Mouse (Mus musculus) urinary bladder, postnatal 14 days (tissue): ENCODE results near the gene Map1b.
A peak's percentile ranks its signal among the peaks of the same experiment; 100 is the strongest.

Source experiments
- DNase-seq: peaks from one replicate; pipeline ENCODE4 v3.0.0; 2021; ENCODE audit warnings: low spot score

Map1b gene

DNA sequence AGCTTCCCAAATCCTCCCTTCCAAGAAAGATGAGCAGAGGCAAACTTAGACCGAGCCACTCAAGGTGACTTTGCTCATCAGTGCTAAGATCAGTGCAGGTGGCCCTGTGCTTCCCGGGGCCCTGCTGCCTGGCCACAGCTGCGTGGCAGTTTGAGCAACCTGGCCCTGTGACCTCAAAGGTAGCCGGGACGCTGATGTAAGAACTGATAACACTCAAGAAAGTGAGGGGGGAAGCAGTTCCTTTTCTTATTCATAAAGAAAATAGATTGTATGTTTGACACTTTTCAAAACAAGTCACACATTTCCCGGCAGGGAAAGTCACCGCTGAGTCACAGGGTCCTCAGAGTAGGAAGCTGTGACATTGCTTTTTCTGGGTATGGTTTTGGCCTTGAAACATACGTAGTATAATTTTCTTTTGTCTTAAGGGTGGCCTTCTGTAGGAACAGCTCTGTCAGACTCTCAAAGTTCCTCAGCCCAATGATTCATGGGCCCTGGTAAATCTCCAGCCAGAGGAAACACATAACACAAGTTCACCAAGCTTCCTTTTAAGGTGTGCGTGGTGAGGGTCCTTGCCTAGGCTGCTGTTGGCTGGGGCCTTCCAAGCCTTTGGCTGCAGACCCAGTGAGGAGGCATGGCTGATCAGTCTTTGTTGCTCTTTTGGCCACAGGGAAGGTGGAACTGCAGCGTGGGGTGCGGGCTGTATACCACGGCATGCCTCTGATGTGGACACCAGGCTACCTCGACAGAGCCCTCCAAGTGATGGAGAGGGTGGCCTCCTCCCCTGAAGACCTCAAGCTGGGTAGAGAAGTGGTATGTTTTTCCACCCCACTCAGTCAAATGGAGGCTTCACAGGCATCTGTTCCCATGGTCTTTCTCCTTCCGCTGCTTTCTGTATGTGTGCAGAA, 105.5 kb downstream of the Map1b start:
- no peak for DNase-seq

DNA sequence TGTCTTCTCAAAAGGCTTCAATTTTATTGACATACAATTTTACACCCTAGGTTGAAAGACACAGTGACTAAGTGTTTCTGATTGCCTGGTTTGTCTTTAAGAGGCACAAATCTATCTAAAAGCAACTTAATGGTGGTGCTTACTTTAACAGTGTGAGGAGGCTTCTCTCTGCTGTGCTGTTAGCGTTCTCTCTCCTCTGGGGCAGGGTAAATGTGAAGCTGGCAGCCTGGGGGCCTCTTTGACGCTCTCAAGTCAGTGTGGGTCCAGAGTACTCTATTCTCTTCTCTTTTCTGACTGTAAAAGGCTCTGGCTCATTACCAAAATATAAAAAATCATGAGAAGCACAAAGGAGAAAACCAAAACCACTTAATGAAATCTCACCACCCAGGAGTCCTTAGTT, 107.1 kb downstream of the Map1b start:
- DNase-seq: no peak

DNA sequence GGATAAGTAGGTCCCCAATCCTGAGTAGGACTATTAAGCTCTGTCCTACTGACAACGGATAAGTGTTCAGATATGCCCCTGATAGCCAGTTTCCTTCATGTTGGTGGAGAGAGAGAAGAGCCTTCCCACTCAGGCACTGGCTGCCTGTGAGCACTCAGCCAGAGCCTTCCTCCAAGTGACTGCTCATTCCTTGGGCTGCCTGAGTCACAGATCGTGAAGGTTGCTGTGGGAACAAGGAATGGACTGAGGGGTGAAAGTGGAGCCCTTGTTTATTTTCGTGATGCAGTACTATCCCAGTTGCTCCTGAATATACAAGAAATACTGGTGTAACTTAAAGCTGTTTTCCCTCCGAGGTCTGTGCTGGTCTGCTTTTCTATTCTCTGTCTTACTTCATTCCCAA, 117.0 kb downstream of the Map1b start:
- no peak for DNase-seq

DNA sequence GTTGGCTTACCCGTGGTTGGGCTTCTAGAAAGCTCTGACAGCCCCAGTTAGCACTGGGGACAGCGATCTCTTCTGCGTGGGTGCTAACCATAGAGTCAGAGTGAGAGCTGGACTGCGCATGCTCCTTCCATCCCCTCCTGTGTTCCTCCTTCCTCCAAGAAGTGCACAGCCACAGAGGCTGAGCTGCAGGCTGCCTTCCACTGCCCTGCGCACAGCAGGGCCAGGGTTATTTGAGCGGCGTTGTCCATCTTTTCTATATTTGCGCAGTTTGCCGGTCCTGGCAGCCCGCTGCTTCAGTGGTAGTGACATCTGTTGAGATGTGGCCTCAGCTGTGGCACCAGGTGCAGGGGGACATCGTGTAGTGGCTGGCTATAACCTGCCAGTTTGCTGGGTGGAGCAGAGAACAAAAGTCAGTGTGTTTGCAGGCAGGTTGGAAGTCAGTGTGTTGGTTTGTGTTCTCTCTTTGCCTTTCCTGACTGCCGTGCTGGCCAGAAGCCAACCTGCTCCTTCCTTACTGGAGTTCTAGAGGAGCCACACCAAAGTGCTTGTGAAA, 118.1 kb downstream of the Map1b start:
- peak; percentile 52 for DNase-seq

DNA sequence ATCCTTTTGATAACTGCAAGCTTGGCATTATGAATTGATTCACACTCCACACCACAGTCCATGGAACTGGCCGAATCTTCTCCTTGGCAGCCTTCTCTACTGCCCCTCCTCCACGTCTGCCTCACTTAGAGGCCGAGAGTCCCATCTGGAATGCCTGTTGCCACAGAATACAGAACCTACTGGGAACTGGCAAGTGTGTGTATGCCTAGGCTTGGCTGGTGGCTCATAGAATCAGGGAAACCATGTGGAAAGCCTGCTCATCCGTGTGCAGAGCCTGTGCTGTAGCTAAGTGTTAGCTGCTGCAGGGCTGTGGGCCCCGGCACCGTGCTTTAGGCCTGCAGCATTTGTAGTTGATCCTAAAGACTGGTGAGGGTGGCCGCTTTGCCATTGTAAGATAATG, 119.1 kb downstream of the Map1b start:
- DNase-seq: no peak

DNA sequence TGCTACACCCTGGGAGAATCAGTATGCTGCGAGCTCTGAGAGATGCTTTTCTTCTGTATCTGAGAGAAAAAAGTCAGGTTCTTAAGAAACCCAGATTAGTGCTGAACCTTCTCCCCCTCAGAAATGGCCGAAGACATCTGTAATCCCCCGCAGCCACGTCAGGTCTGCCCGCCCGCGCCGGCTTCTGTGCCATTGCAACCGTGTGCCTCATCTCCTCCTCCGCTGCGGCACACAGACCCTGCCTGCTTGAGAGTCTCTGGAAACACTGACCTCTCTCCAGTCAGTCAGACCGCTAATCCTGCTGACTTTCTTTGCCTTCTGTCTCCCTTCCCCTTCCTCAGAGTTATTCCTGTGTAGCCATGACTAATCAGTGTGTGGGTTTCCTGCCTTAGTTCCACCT, 120.8 kb downstream of the Map1b start:
- DNase-seq: no peak

DNA sequence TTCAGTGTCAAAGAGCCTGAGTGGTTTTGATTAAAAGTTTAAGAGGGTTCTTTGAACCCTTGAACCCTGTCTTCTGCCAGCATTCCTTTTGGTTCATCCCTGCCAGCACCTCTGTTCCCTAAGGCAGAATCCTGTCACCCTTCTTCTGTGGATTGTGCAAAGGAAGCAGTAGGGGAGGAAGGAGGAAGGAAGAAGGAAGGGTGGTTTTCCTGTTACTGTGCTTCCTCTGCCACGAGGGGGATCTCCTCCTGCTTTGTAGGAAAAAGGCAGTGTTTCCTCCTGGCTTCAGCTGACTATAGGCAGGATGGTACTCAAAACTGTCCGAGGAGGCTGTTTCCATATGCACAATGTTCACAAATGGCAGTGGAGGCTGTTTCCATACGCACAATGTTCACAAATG, 121.6 kb downstream of the Map1b start:
- no peak for DNase-seq

DNA sequence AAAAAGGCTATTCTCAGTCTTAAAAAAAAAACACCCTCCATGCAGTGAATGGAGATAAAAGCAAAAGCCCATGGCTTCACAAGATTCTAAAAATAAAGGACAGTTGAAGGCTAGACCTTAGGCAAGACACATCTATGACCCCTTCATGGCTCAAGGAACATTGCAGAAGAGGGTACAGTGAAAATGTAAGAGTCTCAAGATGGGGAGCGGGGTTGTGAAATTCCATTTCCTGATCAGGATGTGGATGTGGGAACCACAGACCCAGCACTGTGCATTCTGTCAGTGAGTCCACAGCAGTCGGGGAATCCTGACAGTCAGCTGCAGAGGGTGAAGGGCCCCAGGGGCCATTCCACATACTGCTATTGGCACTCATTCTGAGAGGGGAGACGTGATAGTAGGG, 123.2 kb downstream of the Map1b start:
- DNase-seq: no peak

DNA sequence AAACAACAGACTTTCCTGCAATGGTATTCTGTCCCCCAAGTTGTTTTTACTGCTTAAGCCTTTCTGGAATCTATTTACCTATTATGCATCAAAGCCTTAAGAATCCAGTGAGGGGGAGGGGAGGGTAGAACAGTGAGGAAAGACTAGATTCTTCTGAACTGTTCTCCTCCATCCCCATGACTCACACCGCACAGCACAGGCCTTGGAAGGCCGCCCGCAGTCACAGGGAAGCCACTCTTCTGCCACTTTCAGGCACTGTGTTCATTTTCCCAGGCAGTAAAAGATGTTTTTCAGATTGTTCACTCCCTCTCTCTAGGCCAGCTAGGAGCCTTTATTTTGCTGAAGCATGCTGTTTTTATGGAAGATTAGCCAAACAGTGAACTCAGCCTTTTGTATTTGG, 124.9 kb downstream of the Map1b start:
- DNase-seq: peak; percentile 81

DNA sequence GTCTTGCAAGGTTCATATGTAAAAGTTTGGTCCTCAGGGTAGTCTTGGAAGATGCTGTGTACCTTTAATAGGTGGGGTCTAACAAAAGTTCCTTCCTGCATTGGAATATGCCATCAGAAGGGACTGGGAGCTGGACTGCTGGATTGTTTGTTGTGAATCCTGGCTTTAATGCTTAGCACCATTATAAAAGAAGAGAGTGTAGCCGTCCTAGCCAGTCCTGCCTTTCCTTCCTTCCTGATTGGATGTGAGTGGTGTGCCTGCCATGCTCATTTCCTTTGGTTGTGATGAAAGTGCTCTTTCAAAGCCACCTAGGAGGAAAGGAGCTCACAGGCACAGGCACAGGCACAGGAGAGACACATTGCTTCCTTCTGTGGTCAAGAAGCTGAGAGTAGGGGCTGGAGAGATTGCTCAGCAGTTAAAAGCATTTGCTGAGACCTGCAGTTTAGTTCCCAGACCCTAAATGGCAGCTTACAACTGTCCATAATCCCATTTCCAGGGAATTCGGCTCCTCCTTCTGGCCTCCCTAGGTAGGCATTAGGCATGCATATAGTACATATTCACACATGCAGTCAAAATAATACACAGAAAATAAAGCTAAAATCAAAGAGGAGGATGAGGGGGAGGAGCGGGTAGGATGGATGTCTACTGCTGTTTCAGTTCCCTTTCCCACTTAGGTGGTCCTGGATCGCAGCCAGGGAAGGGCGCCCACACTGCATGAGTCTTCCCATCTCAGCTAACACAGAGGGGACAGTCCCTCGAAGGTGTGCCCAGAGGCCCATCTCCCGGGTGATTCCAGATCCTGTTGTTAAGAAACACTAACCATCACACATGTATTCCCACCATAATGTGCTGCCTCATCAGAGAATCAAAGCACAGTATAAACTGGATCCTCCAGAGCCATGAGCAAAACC, 128.2 kb downstream of the Map1b start:
- DNase-seq: no peak

DNA sequence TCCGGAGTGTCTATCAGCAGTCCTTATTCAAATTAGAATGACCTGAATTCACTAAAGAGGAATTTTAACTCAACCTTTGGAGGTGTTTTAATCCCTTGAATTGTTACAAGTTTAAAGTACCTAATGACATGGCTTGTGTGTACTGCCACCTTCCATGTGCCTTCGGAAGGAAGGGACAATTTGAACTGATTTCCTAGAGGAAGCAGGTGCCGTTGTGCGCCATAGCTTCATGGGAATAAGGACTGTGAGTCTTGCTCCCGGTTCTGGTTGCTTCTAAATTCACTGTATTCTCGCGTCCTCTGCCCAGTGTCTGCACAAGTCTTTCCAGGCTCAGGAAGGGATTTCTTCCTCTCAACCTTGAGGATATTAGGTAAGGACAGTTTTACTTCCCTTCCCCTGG, 130.0 kb downstream of the Map1b start:
- no peak for DNase-seq

DNA sequence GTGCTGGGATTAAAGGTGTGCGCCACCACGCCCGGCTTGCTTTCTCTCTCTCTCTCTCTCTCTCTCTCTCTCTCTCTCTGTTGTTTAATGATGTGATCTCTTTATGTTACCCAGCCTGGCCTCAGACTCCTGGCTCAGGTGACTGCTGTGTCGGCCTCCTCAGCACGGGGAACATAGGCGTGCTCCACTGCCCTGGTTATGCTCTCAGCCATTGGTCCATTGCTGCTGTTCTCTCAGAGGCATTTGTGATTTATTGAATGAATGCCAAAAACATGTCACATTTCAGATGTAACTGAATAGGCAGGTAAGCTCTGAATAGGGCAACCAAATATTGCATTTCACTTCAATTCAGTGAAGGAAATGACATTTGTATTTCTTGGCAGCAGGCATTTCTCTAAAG, 130.4 kb downstream of the Map1b start:
- no peak for DNase-seq

DNA sequence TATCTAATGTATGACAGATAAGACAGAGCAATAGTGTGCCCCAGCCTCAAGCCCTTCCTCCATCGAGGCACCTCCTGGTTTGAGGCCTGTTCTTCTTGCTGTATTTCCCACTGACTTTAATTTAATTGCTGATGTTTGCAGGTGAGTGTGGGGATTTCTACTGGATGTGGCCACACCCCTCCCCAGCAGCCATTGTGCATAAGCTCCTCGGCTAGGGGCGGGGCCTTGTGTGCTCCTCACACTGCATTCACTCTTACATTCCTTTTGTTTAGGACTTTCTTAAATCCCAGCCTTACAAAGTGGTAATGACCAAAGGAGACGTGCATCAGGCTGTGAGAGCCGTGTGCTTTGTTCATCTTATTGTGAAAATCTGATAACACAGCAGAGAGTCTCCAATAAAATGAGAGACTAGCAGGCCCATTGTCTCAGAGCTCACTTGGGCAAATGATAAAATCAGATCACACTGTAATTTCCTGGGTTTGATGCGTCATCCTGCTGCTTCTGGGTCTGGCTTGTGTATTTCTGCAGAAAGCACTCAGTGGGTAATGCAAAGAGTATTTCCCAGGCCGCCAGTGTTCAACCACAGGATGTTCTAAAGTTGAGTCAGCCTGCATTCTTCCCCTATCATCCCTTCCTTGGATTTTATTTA, 131.7 kb downstream of the Map1b start:
- no peak for DNase-seq

DNA sequence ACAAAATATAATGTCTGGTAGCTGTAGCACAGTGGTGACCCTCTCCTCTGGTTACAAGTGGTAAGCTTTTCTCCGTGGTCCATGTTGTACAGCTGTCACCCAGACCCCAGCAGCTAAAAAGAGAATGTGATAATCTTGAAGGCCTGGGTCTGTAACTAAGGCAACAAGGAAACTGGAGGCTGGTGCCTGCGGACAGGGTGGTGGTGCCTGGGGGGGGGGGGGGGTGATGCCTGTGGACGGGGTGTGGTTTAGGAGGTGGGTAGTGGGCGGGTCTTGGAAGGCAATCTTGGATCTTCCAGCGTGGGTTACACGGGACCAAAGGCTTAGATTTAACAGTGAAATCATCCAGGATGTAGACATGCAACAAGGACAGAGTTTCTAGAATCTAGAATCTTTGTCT, 134.0 kb downstream of the Map1b start:
- no peak for DNase-seq

DNA sequence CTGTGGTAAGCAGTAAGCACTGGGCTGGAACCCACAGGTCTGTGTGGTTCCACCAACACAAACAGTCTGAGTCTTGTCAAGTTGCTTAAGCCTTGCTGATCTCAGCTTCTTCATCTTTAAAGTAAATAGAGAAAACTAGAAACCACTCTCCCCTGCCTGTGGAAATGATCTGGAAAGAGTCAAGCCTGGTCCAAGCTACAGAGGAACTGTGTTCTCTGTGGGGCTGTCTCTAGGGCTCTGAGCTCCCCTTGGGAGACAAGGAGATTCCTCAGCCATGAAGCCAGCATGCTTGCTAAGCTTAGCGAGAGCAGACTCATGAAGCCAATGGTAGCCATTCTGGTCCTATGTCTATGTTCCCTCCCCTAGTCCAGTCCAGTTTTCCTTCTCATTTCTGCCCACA, 138.1 kb downstream of the Map1b start:
- DNase-seq: no peak

DNA sequence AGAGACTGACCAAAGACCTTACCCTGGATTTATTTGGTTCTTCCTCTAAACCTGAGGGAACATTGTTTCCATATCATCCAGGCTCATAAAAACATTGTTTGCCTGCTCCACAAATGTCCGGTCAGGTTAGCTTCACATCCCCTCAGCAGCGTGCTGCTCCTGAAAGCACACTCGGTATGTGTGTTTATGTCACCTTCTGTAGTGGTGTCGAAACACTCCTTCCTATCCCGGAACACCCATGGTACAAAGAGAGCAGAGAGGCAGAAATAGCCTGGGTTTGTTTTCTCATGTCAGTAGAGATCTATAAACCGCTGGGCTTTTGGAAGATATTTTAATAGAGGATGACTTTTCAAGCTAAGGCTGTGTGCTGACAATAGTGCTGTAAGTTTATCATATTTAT, 139.3 kb downstream of the Map1b start:
- DNase-seq: no peak

DNA sequence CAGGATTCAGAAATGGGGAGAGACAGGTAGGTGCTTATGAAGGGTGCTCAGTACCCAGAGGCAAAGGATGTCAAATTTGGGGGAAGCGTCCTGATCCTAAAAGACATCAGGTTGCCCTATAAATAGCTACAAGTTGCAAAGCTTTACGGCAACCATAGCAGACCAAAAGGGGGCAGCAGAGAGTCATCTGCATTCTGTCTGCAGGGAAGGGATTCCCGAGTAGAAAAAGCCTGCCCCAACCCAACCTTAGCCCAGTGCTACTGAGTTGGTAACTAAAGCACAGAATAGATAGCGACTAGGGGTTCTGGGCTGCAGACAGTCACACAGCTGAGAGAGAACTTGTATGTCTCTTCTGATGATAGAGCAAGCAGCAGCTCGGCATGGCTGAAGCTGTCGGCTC, 140.8 kb downstream of the Map1b start:
- peak; percentile 85 for DNase-seq

DNA sequence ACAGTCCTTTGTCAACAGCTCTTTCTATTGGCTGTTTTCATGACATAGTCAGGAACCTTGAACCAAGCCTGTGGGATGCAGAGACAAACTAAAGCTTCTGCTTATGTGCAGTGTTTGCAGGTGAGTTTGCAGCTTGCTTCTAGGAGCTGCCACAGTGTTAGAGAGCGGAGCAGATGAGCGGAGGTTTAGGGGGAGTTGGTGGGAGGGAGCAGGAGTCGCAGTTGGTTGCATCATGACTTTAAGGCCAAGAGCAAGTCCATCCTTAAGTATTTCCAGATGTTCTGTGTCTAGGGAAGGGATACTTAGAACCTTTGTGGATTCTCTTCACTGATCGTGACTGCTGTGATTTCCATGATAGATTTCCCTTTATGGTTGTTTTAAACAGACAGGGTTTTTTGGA, 142.1 kb downstream of the Map1b start:
- DNase-seq: no peak

DNA sequence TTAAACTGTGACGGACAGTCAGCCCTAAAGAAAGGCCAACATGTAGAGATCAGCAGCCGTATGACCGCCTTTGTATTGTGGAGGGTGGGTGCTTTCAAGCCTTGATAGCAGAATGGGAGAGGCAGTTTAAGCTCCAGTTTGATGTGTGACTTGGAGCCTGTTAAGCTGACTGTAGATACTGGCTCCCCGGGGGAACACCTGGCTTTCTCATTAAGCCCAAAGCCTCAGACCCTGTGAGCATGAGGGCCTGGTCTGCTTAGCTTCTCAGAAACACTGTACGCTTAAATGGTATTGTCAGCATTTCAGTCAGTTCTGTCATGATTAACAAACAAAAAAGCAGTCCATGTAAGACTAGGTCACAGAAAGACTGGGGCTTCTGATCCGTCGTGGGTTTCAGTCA, 142.7 kb downstream of the Map1b start:
- DNase-seq: no peak
